Comparison of ENCODE assay signal across 15 mouse cellular contexts in the genomic region with DNA sequence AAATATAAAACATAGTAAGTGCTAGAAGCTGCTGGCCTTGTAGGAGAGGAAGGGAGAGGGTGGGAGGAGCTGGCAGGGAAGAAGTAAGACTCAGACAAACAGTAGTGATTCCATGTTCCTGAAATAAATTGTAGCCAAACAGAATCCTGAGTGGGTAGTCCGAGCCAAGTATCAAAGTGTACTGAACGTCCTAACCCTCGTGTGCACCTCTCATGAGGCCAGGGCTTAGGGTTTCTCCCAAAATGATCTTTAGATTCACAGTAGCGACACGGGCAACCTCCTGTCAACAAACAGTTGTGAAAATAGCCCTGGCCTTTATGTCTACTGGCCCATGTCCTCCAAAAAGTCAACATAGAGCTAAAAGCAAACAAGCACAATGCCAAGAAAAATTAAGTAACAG. TPM values are rescaled to one million over a fixed set of nuclear protein-coding genes. Genes with fewer than 3 reads are reported as not detected.
DNase-seq lines count a peak whose midpoint lies in the region; ATAC-seq and TF ChIP-seq lines count a peak whose summit lies in the region.
"Had no signal": no experiment of that assay in that cellular context is flagged by ENCODE, and none has a peak within 500 bp of the region (broad histone marks: within the 10 kb centered on the region; RNA-seq: fewer than 3 reads in every experiment).

No protein-coding gene starts in this region.

- DNase-seq in gastrocnemius, adult 2 months = peak; percentile 30
- DNase-seq in gastrocnemius, postnatal 4 days (ENCODE audit: low spot score in 2 of 2) = no peak
- DNase-seq in lung, adult 2 months = peak; percentile 13
- DNase-seq in lung, postnatal 10 days = no peak
- DNase-seq in heart, postnatal 0 days (ENCODE audit: low spot score) = no peak
- peak; percentile 68 for DNase-seq in lung, postnatal 36 days
- DNase-seq in thymus, postnatal 36 days = no peak
- DNase-seq: cerebellum, postnatal 36 days; retina, postnatal 1 day; thymus, postnatal 4 days had no signal

- ATAC-seq in heart, postnatal 0 days (ENCODE audit: insufficient read depth, low read depth) = no peak; the same call in 1 of the 2 replicates
- no peak for ATAC-seq in inflammation-experienced regulatory T-cells, adult 6 months

- H3K27me3 ChIP-seq in heart, postnatal 0 days (ENCODE audit: control insufficient read depth, insufficient read depth, low read length) = no peaks in the 10 kb centered on the region
- H3K27me3 ChIP-seq: embryonic facial prominence, embryonic 15.5 days; hindbrain, embryonic 12.5 days had no signal

- peak overlapping the region; percentile 70 for H3K27ac ChIP-seq in gastrocnemius, adult 2 months
- peak overlapping the region; percentile 53 for H3K27ac ChIP-seq in heart, postnatal 0 days (ENCODE audit: low read depth)
- H3K27ac ChIP-seq: embryonic facial prominence, embryonic 15.5 days; hindbrain, embryonic 12.5 days; layer of hippocampus, adult 2 months had no signal

- no peak overlapping the region for H3K9ac ChIP-seq in heart, postnatal 0 days (replicated peaks; ENCODE audit: low read depth, low read length)
- H3K9ac ChIP-seq: embryonic facial prominence, embryonic 15.5 days; hindbrain, embryonic 12.5 days had no signal

- H3K4me2 ChIP-seq in heart, postnatal 0 days (ENCODE audit: low read depth, low read length) = no peak overlapping the region
- H3K4me2 ChIP-seq: embryonic facial prominence, embryonic 15.5 days; hindbrain, embryonic 12.5 days had no signal

- no peaks in the 10 kb centered on the region; the same call in 1 of the 2 replicates for H3K9me3 ChIP-seq in heart, postnatal 0 days (replicated peaks; ENCODE audit: control insufficient read depth, low read length)
- H3K9me3 ChIP-seq: embryonic facial prominence, embryonic 15.5 days; hindbrain, embryonic 12.5 days had no signal

- intact Hi-C loops in gastrocnemius, adult 2 months (cut with DNase I) = no loop called here

- no peak overlapping the region for H3K4me3 ChIP-seq in gastrocnemius, adult 2 months
- no peak overlapping the region for H3K4me3 ChIP-seq in lung, adult 2 months (replicated peaks; ENCODE audit: extremely low read depth, low read depth, low read length)
- H3K4me3 ChIP-seq in heart, postnatal 0 days (ENCODE audit: low read depth, low read length) = no peak overlapping the region
- H3K4me3 ChIP-seq: embryonic facial prominence, embryonic 15.5 days; hindbrain, embryonic 12.5 days; layer of hippocampus, adult 2 months had no signal

- H3K36me3 ChIP-seq in heart, postnatal 0 days (replicated peaks; ENCODE audit: control insufficient read depth, insufficient read depth, low read length) = no peaks in the 10 kb centered on the region
- H3K36me3 ChIP-seq: embryonic facial prominence, embryonic 15.5 days; hindbrain, embryonic 12.5 days had no signal

- no peak for TF ChIP-seq EP300 in heart, postnatal 0 days (IDR thresholded peaks at IDR 0.05; ENCODE audit: low read depth)

- no peak for TF ChIP-seq CTCF in gastrocnemius, adult 2 months (IDR thresholded peaks at IDR 0.05)
- no peak for TF ChIP-seq CTCF in lung, adult 2 months (IDR thresholded peaks at IDR 0.05; ENCODE audit: insufficient read depth, low read length)
- no peak for TF ChIP-seq CTCF in heart, postnatal 0 days (IDR thresholded peaks at IDR 0.05; ENCODE audit: low read depth)

- peaks cover 6% of the 10 kb centered on the region for H3K4me1 ChIP-seq in lung, adult 2 months (ENCODE audit: control insufficient read depth, insufficient read depth, low read length)
- peaks cover 38% of the 10 kb centered on the region for H3K4me1 ChIP-seq in heart, postnatal 0 days (ENCODE audit: control insufficient read depth, insufficient read depth)
- H3K4me1 ChIP-seq: embryonic facial prominence, embryonic 15.5 days; hindbrain, embryonic 12.5 days had no signal

- no peak for TF ChIP-seq POLR2A in lung, adult 2 months (IDR thresholded peaks at IDR 0.05; ENCODE audit: borderline replicate concordance, extremely low read depth, low read depth, low read length)

- WGBS in lung, adult 2 months = 55% methylated on average over 5 of the region's 5 CpGs
- WGBS in heart, postnatal 0 days = 43% methylated on average over 5 of the region's 5 CpGs

RNA-seq across cellular contexts. Expression of gene Gm47985, which starts 54.3 kb away (rescaled TPM):
- not detected for total RNA-seq in gastrocnemius, adult 2 months (2021)
- under 1 TPM; 0.16 to 0.47 TPM for total RNA-seq in gastrocnemius, postnatal 4 days (2021)
- not detected in 2 replicates for polyA plus RNA-seq in lung, adult 2 months (2012; rRNA removed)
- total RNA-seq in heart, postnatal 0 days (2014; rRNA removed; ENCODE audit: low replicate concordance) = 0.08 and 0.23 TPM in 2 replicates
- polyA plus RNA-seq in heart, postnatal 0 days (2015; fragmentation: Nextera tagmentation; extraction: Ambion mirVana) = 0.25 and 0.42 TPM in 2 replicates
- under 1 TPM in 1 of 3 experiments, not detected in 2; 0.34 TPM for polyA plus RNA-seq in inflammation-experienced regulatory T-cells, adult 6 months (2017; shearing (Covaris generic))
- total RNA-seq: layer of hippocampus, adult 2 months had no signal
- polyA plus RNA-seq: brain, embryonic 14.5 days; embryonic facial prominence, embryonic 15.5 days had no signal

Comparison
In these comparisons a context has a peak if more than half of its experiments do, and no peak if none do; other contexts are left out.
1. DNase-seq: peak in gastrocnemius, adult 2 months (single experiment), lung, adult 2 months (single experiment) and lung, postnatal 36 days (single experiment); none in gastrocnemius, postnatal 4 days (0 of 2), lung, postnatal 10 days (single experiment), heart, postnatal 0 days (single experiment) and thymus, postnatal 36 days (0 of 2).